In the genomic region with DNA sequence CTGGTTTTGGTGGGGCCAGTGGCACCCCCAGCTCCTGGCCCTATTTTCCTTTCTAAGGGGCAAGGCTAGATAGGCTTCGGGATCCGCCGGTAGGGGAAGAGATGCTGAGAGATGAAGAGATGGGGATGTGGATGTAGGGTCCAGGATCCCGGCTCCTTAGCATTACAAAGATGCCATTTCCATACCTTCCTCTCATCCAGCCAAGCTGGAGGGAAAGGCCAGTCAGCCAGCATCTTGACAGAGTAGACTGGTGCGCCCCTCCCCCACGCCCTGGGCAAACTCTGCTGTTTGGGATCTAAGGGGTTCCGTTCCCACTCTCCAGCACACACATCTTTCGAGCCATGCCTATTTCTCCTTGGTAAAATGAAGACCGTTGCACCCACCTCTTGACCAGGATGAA, we compare ENCODE assay signal across 18 mouse cellular contexts. TPM values are rescaled to one million over a fixed set of nuclear protein-coding genes. Genes with fewer than 3 reads are reported as not detected.
DNase-seq lines count a peak whose midpoint lies in the region; ATAC-seq and TF ChIP-seq lines count a peak whose summit lies in the region.
"Had no signal": no experiment of that assay in that cellular context is flagged by ENCODE, and none has a peak within 500 bp of the region (broad histone marks: within the 10 kb centered on the region; RNA-seq: fewer than 3 reads in every experiment).

No protein-coding gene starts in this region.

- H3K4me2 ChIP-seq in lung, embryonic 14.5 days = peak overlapping the region; percentile 54
- H3K4me2 ChIP-seq in embryonic facial prominence, embryonic 12.5 days (replicated peaks) = peak overlapping the region; percentile 51
- H3K4me2 ChIP-seq in intestine, postnatal 0 days (replicated peaks; ENCODE audit: low read depth) = peak overlapping the region; percentile 71
- H3K4me2 ChIP-seq in stomach, postnatal 0 days (replicated peaks; ENCODE audit: low read depth) = peak overlapping the region; percentile 56

- no peak for TF ChIP-seq EP300 in stomach, postnatal 0 days (optimal IDR thresholded peaks at IDR 0.05)

- WGBS in lung, embryonic 14.5 days = 32% methylated on average over 9 of the region's 9 CpGs
- 20% methylated on average over 9 of the region's 9 CpGs for WGBS in embryonic facial prominence, embryonic 12.5 days
- WGBS in intestine, postnatal 0 days = 25% methylated on average over 9 of the region's 9 CpGs
- 35% methylated on average over 9 of the region's 9 CpGs for WGBS in stomach, postnatal 0 days

- H3K9me3 ChIP-seq in lung, embryonic 14.5 days (ENCODE audit: low read depth, low read length) = no peaks in the 10 kb centered on the region
- no peaks in the 10 kb centered on the region for H3K9me3 ChIP-seq in embryonic facial prominence, embryonic 12.5 days
- H3K9me3 ChIP-seq in intestine, postnatal 0 days (ENCODE audit: control insufficient read depth) = no peaks in the 10 kb centered on the region
- H3K9me3 ChIP-seq in stomach, postnatal 0 days (ENCODE audit: control insufficient read depth, low read length) = no peaks in the 10 kb centered on the region

- peak overlapping the region; percentile 23 for H3K4me3 ChIP-seq in lung, embryonic 14.5 days (ENCODE audit: low read depth, low read length)
- H3K4me3 ChIP-seq in embryonic facial prominence, embryonic 12.5 days = peak overlapping the region; percentile 25; the same call in 1 of the 2 replicates
- peak overlapping the region; percentile 59 for H3K4me3 ChIP-seq in intestine, postnatal 0 days (ENCODE audit: low read depth, low read length)
- peak overlapping the region; percentile 36 for H3K4me3 ChIP-seq in stomach, postnatal 0 days (ENCODE audit: low read depth, low read length)

- intact Hi-C loops in left cerebral cortex, postnatal 10 days (cut with DNase I) = no loop called here

- H3K9ac ChIP-seq in lung, embryonic 14.5 days = no peak overlapping the region
- no peak overlapping the region for H3K9ac ChIP-seq in embryonic facial prominence, embryonic 12.5 days
- peak overlapping the region; percentile 65 for H3K9ac ChIP-seq in intestine, postnatal 0 days (ENCODE audit: low read depth, low read length)
- no peak overlapping the region for H3K9ac ChIP-seq in stomach, postnatal 0 days (ENCODE audit: low read length)

- no peaks in the 10 kb centered on the region for H3K4me1 ChIP-seq in lung, embryonic 14.5 days (ENCODE audit: insufficient read depth)
- H3K4me1 ChIP-seq in embryonic facial prominence, embryonic 12.5 days = peaks cover 16% of the 10 kb centered on the region
- no peaks in the 10 kb centered on the region; the same call in 1 of the 2 replicates for H3K4me1 ChIP-seq in intestine, postnatal 0 days (replicated peaks; ENCODE audit: control insufficient read depth, insufficient read depth, low read length)
- H3K4me1 ChIP-seq in stomach, postnatal 0 days (replicated peaks; ENCODE audit: control insufficient read depth, insufficient read depth) = 0 out of 2 replicates have a peak, but pooled peaks cover 3% of the 10 kb centered on the region

- no peak for TF ChIP-seq CTCF in lung, embryonic 14.5 days (IDR thresholded peaks at IDR 0.05; ENCODE audit: low read depth)
- no peak for TF ChIP-seq CTCF in intestine, postnatal 0 days (IDR thresholded peaks at IDR 0.05; ENCODE audit: low read depth)
- TF ChIP-seq CTCF in stomach, postnatal 0 days (IDR thresholded peaks at IDR 0.05; ENCODE audit: low read depth) = no peak

- no peak overlapping the region for H3K27ac ChIP-seq in lung, embryonic 14.5 days (ENCODE audit: low read depth)
- no peak overlapping the region for H3K27ac ChIP-seq in embryonic facial prominence, embryonic 12.5 days
- H3K27ac ChIP-seq in intestine, postnatal 0 days (ENCODE audit: low read depth, low read length) = peak overlapping the region; percentile 91
- 0 out of 2 replicates have a peak overlapping the region, but pooled peaks have one; percentile 53 for H3K27ac ChIP-seq in stomach, postnatal 0 days (replicated peaks)

- peaks cover 28% of the 10 kb centered on the region for H3K27me3 ChIP-seq in lung, embryonic 14.5 days (ENCODE audit: insufficient read depth, low read length)
- H3K27me3 ChIP-seq in embryonic facial prominence, embryonic 12.5 days = peaks cover 42% of the 10 kb centered on the region
- no peaks in the 10 kb centered on the region for H3K27me3 ChIP-seq in intestine, postnatal 0 days (replicated peaks; ENCODE audit: control insufficient read depth, insufficient read depth, low read length)
- H3K27me3 ChIP-seq in stomach, postnatal 0 days (ENCODE audit: control insufficient read depth, insufficient read depth, low read length) = no peaks in the 10 kb centered on the region

- DNase-seq in lung, embryonic 14.5 days = no peak
- DNase-seq in lung, postnatal 14 days = no peak
- no peak for DNase-seq in stomach, postnatal 0 days (ENCODE audit: low spot score)
- no peak for DNase-seq in left cerebral cortex, postnatal 10 days (ENCODE audit: extremely low spot score in 1 of 2, low spot score in 2 of 2)
- DNase-seq: cerebellum, adult 2 months; kidney, adult 8-10 months; right cerebral cortex, adult 18-20 months; thymus, adult 2 months had no signal

- ATAC-seq in lung, embryonic 14.5 days (ENCODE audit: insufficient read depth) = no peak
- ATAC-seq in embryonic facial prominence, embryonic 12.5 days (ENCODE audit: insufficient number of reproducible peaks, insufficient read depth, low FRiP score, low TSS enrichment) = no peak
- ATAC-seq in intestine, postnatal 0 days = no peak
- no peak for ATAC-seq in stomach, postnatal 0 days (ENCODE audit: low FRiP score, low TSS enrichment)
- ATAC-seq in granulocyte monocyte progenitor cell, adult 5-6 weeks (replicated peaks; ENCODE audit: poor library complexity, severe bottlenecking) = no peak

- H3K36me3 ChIP-seq in lung, embryonic 14.5 days (ENCODE audit: insufficient read depth) = no peaks in the 10 kb centered on the region
- no peaks in the 10 kb centered on the region for H3K36me3 ChIP-seq in embryonic facial prominence, embryonic 12.5 days
- H3K36me3 ChIP-seq in intestine, postnatal 0 days (ENCODE audit: control insufficient read depth, insufficient read depth) = peaks cover 7% of the 10 kb centered on the region; the same call in 1 of the 2 replicates
- H3K36me3 ChIP-seq in stomach, postnatal 0 days (ENCODE audit: control insufficient read depth, insufficient read depth, low read length) = no peaks in the 10 kb centered on the region

RNA-seq across cellular contexts. Expression of gene Tmem54, which starts 0.7 kb away (rescaled TPM):
- 11.9 and 13.1 TPM in 2 replicates for polyA plus RNA-seq in lung, embryonic 14.5 days (2014; fragmentation: Nextera tagmentation; extraction: Ambion mirVana)
- 6.3 and 7.6 TPM in 2 replicates for polyA plus RNA-seq in embryonic facial prominence, embryonic 12.5 days (2016; fragmentation: Nextera tagmentation; extraction: Ambion mirVana)
- 363 and 366 TPM in 2 replicates for polyA plus RNA-seq in intestine, postnatal 0 days (2015; fragmentation: Nextera tagmentation; extraction: Ambion mirVana)
- 106 and 115 TPM in 2 replicates for polyA plus RNA-seq in stomach, postnatal 0 days (2015; fragmentation: Nextera tagmentation; extraction: Ambion mirVana)
- not detected in 2 replicates for total RNA-seq in granulocyte monocyte progenitor cell, adult 5-6 weeks (2014; fragmentation: Nextera tagmentation)
- not detected in 2 replicates for total RNA-seq in granulocyte monocyte progenitor cell, adult 5-6 weeks (2017)
- total RNA-seq in left cerebral cortex, postnatal 10 days (2021) = not detected
- total RNA-seq: adrenal gland, adult 18-20 months; gastrocnemius, adult 18-20 months; layer of hippocampus, postnatal 10 days; left cerebral cortex, postnatal 36 days; megakaryocyte-erythroid progenitor cell, adult 5-6 weeks; neutrophil, adult 5-6 weeks had no signal

RNA-seq across cellular contexts. Expression of gene Hpca, which starts 15.8 kb away (rescaled TPM):
- 0.92 and 1.7 TPM in 2 replicates for polyA plus RNA-seq in lung, embryonic 14.5 days (2014; fragmentation: Nextera tagmentation; extraction: Ambion mirVana)
- 3.6 and 4.7 TPM in 2 replicates for polyA plus RNA-seq in embryonic facial prominence, embryonic 12.5 days (2016; fragmentation: Nextera tagmentation; extraction: Ambion mirVana)
- polyA plus RNA-seq in intestine, postnatal 0 days (2015; fragmentation: Nextera tagmentation; extraction: Ambion mirVana) = 3.9 and 4.6 TPM in 2 replicates
- polyA plus RNA-seq in stomach, postnatal 0 days (2015; fragmentation: Nextera tagmentation; extraction: Ambion mirVana) = 0.91 and 0.99 TPM in 2 replicates
- total RNA-seq in granulocyte monocyte progenitor cell, adult 5-6 weeks (2014; fragmentation: Nextera tagmentation) = not detected in 2 replicates
- not detected in 2 replicates for total RNA-seq in granulocyte monocyte progenitor cell, adult 5-6 weeks (2017)
- total RNA-seq in left cerebral cortex, postnatal 10 days (2021) = 100 to 1,000 TPM; 441 to 451 TPM
- total RNA-seq: gastrocnemius, adult 18-20 months; megakaryocyte-erythroid progenitor cell, adult 5-6 weeks; neutrophil, adult 5-6 weeks had no signal
- polyA plus RNA-seq: lung, adult 2 months had no signal

RNA-seq across cellular contexts. Expression of gene Fndc5, which starts 30.7 kb away (rescaled TPM):
- polyA plus RNA-seq in lung, embryonic 14.5 days (2014; fragmentation: Nextera tagmentation; extraction: Ambion mirVana) = 2.1 and 2.2 TPM in 2 replicates
- polyA plus RNA-seq in embryonic facial prominence, embryonic 12.5 days (2016; fragmentation: Nextera tagmentation; extraction: Ambion mirVana) = 9.6 and 9.9 TPM in 2 replicates
- 14.5 and 15.4 TPM in 2 replicates for polyA plus RNA-seq in intestine, postnatal 0 days (2015; fragmentation: Nextera tagmentation; extraction: Ambion mirVana)
- polyA plus RNA-seq in stomach, postnatal 0 days (2015; fragmentation: Nextera tagmentation; extraction: Ambion mirVana) = 2.0 and 2.4 TPM in 2 replicates
- total RNA-seq in granulocyte monocyte progenitor cell, adult 5-6 weeks (2014; fragmentation: Nextera tagmentation) = not detected in 2 replicates
- total RNA-seq in granulocyte monocyte progenitor cell, adult 5-6 weeks (2017) = not detected in 2 replicates
- 10 to 100 TPM; 41.8 to 44.6 TPM for total RNA-seq in left cerebral cortex, postnatal 10 days (2021)
- total RNA-seq: neutrophil, adult 5-6 weeks had no signal

RNA-seq across cellular contexts. Expression of gene Rnf19b, which starts 48.0 kb away (rescaled TPM):
- 7.9 and 8.5 TPM in 2 replicates for polyA plus RNA-seq in lung, embryonic 14.5 days (2014; fragmentation: Nextera tagmentation; extraction: Ambion mirVana)
- 10.9 and 11.3 TPM in 2 replicates for polyA plus RNA-seq in embryonic facial prominence, embryonic 12.5 days (2016; fragmentation: Nextera tagmentation; extraction: Ambion mirVana)
- polyA plus RNA-seq in intestine, postnatal 0 days (2015; fragmentation: Nextera tagmentation; extraction: Ambion mirVana) = 11.0 and 12.2 TPM in 2 replicates
- polyA plus RNA-seq in stomach, postnatal 0 days (2015; fragmentation: Nextera tagmentation; extraction: Ambion mirVana) = 7.0 and 7.6 TPM in 2 replicates
- total RNA-seq in granulocyte monocyte progenitor cell, adult 5-6 weeks (2014; fragmentation: Nextera tagmentation) = 30.6 and 31.7 TPM in 2 replicates
- total RNA-seq in granulocyte monocyte progenitor cell, adult 5-6 weeks (2017) = 54.3 and 75.1 TPM in 2 replicates
- total RNA-seq in left cerebral cortex, postnatal 10 days (2021) = 10 to 100 TPM; 71.6 to 85.4 TPM

Comparison
In these comparisons a context has a peak if more than half of its experiments do, and no peak if none do; other contexts are left out.
1. H3K27ac ChIP-seq: peak in intestine, postnatal 0 days (single experiment) and stomach, postnatal 0 days (single experiment); none in lung, embryonic 14.5 days (single experiment) and embryonic facial prominence, embryonic 12.5 days (single experiment).
2. Peak in every context shown above with its lines, with median percentiles within 50 percentile points of each other: H3K4me2 ChIP-seq and H3K4me3 ChIP-seq.